Mouse (Mus musculus) heart, adult 18-20 months (tissue): ENCODE measurements around the gene Tmem200b. TPM values are rescaled to one million over a fixed set of nuclear protein-coding genes. Genes with fewer than 3 reads are reported as not detected.

ENCODE experiments used
- DNase-seq, 2 experiments: peaks; one replicate each; pipeline ENCODE4 v3.0.0; 2021 to 2022; ENCODE audit warnings: mixed read lengths in 1 of 2
- total RNA-seq, 2 experiments: library from RNA; stranded (reverse); gene quantifications; 2 replicates each; pipeline ENCODE4 v1.2.3; 2021

Gene Tmem200b
- total RNA-seq, 2 experiments from 2014 or later = 5.6 to 6.7 TPM

GRCm38 (mm10) chr4:131910237-131910994 is 11.2 kb upstream of the Tmem200b start:
- peak; percentile 41 to 54 for DNase-seq

GRCm38 (mm10) chr4:131911521-131911920 is 10.1 kb upstream of the Tmem200b start:
- no peak for DNase-seq

GRCm38 (mm10) chr4:131913526-131913925 is 8.0 kb upstream of the Tmem200b start:
- DNase-seq = no peak

DNA sequence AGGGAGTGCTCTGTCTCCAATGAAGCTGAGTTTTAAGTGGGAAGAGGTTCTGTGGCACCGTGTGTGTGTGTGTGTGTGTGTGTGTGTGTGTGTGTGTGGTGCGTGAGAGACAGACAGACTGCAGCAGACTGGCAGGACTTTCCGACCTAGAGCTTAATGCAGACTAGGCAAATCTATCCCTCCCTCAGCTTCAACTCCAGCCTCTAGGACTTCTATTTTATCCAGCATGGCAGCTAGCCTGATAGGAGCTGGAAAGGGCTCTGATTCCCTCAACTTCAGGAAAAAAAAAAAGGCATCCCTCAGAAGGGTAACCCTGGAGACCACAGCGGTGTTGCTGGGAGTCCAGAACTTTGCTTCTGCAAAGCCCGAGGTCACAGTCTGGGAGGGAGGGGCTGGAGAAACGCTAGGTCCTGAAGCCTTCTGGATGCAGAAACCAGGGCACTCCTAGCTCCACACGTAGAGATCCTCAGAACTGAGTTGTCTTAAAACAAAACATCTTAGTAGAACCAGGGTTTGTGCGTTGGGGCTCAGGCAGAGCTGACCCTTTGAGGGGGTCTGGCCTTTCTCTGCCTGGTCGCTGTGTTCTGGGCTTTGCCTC is 7.4 kb upstream of the Tmem200b start:
- DNase-seq = no peak

GRCm38 (mm10) chr4:131914891-131915469 is 6.6 kb upstream of the Tmem200b start:
- peak in 1 of 2 experiments; percentile 18 for DNase-seq

- no peak for DNase-seq
Observed at GRCm38 (mm10) chr4:131915821-131916328, 5.7 kb upstream of the Tmem200b start.

DNA sequence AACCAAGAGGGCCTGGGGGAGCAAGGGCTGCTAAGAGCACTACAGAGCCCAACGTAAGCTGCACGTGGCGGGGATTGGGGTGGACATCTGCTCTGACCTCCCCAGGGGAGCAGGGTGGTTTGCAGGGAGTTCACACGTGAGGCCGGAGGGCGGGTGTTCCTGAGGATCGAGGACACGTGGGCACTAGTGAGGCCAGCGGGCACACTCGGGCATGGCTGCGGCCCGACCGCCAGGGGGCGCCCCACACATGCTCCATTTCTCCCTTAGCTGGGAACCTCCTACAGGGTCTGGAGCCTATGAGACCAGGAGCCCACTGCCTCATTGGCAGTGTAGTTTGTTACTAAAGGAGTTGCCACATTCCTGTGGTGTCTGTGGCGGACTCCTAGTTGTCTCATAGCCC is 5.1 kb upstream of the Tmem200b start:
- peak; percentile 82 to 88 for DNase-seq

- DNase-seq = peak in 1 of 2 experiments; percentile 37
Observed at GRCm38 (mm10) chr4:131917010-131917555, 4.5 kb upstream of the Tmem200b start.

DNA sequence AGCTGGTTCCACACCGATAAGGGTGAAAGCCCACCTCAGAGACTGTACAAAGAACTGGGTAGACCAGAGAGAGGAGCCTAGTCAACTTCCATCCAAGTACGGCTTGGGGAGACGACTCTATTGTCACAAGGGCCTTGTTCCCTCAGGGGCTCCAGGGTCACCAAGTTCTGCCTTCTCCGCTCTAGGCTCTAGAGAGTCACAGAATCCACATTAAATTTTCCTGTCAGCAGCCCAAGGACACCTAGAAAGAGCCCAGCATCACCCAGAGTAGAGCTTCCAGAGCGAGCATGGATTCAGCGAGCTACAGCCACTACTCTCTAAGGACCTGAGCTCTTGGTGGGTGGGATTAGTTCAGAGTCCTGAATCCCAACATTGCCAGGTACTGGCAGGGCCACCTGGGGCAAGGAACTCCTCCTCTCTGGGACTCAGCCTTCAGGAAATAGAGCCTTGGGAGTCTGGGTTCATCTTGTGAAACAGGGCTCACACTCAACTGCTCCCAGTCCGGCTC is 3.5 kb upstream of the Tmem200b start:
- DNase-seq = no peak

- DNase-seq = peak; percentile 57 to 75
Observed at GRCm38 (mm10) chr4:131918711-131919500, 2.7 kb upstream of the Tmem200b start.

DNA sequence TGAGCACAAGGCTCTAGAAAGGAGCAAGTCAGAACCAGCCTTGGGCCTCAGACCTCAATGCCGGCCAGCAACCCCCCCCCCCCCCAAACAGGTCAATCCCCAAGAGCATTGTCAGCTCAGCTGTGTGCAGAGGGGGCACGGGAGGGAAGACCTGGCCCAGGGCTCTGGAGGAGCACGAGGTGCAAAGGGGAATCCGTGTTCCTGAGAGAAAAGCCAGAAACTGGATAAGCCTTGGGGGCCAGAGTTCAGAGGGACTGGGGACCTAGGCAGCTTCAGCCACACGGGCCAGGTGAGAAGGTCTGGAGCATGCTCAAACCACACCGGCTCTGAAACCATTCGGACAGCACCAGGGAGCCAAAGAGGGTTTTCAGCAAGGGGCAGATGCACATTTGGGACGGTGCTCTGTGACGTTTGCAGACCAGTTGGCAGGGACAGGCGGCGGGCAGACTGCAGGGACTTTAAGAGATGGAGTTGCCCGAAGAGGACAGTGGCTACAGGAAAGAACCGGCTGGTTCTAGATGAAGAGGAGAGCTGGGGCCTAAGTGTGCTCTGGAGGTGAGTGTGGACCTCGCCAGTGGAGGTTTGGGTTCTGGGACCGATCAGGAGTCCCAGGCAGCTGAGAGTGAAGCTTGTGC is 1.9 kb upstream of the Tmem200b start:
- DNase-seq = no peak

DNA sequence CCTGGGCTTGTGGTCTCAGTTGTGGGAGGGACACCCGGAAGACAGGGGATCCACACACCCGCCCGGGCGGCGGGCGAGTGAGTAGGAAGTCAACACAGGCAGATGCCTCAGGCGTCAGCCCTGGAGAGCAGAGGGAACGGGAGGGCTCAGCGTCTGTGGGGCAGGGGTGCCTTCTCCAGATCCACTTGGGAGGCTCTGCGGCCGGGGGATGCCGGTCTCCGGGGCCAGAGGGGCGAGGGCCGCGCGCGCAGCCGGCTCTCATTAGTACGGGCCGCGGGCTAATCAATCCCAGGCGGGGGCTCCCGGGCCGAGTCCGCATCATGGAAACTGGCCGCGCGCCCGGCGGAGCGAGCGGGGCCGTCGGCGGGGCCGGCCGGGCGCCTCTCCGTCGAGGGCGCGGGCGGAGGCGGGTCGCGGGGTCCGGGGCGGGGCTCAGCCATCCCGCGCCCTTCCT is 1.4 kb upstream of the Tmem200b start:
- peak; percentile 76 to 77 for DNase-seq

- DNase-seq = peak; percentile 74 to 75
Observed at GRCm38 (mm10) chr4:131920595-131921351, 798 bp upstream of the Tmem200b start.

GRCm38 (mm10) chr4:131922404-131922803 is 833 bp downstream of the Tmem200b start:
- DNase-seq = peak in 1 of 2 experiments; percentile 12

DNA sequence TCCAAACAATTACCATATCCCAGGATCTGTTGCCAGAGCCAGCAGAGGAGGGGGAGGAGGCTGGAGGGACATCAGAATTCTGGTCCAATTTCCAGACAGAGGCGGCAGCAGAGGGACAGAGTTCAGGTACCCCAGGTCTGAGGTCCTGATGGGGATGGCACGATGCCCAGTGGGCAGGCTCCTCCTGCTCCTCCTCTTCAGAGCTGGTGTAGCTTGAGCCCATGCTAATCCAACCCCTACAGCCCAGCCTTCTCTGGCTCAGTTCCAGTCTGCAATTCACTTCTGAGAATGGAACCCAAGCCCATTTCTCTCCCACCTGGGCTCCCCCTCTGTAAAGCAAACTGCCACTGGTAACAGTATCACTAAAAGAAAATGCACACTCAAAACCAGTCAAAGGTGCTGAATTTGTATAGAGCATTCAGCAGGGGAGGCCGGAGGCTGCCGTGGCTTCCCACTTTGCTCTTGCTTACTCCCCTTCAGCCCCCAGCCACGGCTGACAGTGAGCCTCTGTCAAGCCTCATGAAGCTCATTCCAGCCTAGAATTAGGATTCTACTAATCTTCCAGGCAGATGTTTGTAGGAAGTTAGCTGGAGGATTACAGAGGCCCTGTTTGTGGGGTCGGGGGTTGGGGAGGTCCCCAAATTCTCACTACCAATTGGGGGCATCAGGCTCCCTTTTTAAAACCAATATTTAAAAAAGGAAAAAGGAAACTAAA is 2.7 kb downstream of the Tmem200b start:
- no peak for DNase-seq

DNA sequence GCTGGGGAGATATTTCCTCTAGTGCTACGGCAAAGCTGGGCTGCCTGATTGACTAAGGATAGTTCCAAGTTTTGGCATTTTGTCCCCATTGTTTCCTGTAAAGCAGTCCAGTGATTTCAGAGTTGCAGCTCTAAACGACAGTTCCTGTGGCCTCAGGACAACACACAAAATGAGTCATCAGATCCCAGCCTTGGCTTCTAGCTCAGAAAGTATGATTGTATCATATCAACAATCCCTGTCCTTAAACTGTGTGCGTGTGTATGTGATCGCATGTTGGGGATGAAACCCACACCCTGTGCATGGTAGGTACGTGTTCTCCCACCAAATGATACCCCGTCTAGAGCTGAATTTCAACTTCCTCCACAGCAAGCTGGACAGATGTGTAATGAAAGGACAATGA is 7.6 kb downstream of the Tmem200b start:
- DNase-seq = peak in 1 of 2 experiments; percentile 15

DNA sequence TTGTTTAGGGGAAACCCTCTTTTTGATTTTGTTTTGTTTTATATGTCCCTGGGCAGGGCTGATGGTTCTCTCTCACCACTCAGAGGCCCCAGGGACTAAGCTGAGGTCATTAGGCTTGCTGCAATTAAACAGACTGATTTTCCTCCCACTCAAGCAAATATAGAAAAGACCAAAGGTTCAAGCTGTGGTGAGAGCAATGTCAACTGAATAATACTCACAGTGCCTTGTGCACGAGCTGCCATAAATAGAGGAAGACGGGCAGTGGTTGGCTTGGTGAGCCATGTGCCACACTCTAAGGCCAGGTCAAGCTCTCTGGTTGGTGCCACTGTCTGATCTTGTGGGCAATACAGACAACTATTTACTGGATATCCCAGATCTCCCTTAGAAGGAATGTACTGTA is 17.9 kb downstream of the Tmem200b start:
- DNase-seq = no peak

DNA sequence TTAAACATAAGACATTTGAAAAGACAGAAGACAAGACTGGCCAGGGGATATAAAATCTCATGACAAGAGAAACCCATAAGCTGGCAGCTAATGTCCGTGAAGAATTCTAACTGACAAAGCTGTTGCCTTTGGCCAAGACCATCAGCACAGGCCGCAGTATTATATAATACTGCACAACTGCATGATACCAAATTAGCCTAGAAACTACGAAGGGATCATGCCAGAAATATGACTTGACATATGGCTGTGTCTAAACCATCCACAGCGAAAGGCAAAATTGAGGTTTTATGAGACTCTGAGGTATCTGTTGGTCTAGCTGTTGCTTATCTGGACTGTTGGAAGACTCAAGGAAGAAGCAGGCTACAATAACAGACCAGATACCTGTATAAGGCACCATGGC is 19.3 kb downstream of the Tmem200b start:
- no peak for DNase-seq

DNA sequence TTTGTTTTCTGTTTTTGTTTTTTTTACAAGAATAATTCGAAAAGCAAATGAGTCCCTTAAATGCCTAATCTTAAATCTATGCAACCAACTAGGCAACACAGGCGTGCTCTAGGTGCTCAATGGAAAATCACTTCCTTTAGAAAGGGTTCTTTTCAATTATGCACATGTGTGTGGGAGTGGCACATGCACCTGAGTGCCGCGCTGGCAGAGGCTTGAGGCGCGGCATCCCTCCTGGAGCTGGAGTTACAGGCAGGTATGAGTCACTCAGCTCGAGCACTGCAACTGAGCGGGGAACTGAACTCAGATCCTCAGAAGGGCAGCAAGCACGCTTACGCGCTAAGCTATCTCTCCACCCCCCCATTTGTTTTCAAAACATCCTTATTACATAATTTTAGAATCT is 26.3 kb downstream of the Tmem200b start:
- no peak for DNase-seq

- no peak for DNase-seq
Observed at GRCm38 (mm10) chr4:131949903-131950302, 28.3 kb downstream of the Tmem200b start.
